Mouse (Mus musculus) spleen, adult 10 weeks (tissue): Measurements from ENCODE around the gene Olfr450. TPM values are rescaled to one million over a fixed set of nuclear protein-coding genes. Genes with fewer than 3 reads are reported as not detected.

ENCODE experiments used
- polyA plus RNA-seq: library from polyadenylated mRNA; stranded (reverse); fragments of 350-450 nt; fragmentation: Illumina TruSeq; extraction: RNeasy Lipid Tissue Mini Kit (QIAGEN cat#74804); gene quantifications from one replicate; pipeline ENCODE4 v1.2.3, GENCODE M21; 2015; ENCODE audit warnings: low replicate concordance; ENCODE audit not compliant: insufficient read depth

Olfr450 gene
- polyA plus RNA-seq = not detected

DNA sequence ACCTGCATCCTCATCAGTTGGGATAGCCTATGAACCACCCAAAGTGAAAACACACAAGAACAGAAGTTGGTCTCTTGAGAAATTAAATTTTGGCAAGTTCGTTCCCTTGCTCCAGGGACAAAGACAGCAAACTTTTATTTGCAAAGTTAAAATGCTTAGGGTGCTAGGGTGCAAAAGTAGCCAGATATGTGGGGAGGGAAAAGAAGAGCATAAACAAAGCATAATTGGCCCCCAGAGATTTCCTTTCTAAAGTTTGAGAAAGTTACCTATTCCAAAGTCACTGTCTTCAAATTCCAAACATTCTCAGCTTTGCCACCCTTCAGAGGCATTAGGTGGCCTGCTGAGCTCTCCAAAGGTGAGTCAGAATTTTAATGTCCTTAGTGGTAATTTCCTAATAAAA is at the start of gene Olfr450:
TSS of gene Olfr450 (plus strand) at position 301 of the 400 bp plus-strand sequence.

DNA sequence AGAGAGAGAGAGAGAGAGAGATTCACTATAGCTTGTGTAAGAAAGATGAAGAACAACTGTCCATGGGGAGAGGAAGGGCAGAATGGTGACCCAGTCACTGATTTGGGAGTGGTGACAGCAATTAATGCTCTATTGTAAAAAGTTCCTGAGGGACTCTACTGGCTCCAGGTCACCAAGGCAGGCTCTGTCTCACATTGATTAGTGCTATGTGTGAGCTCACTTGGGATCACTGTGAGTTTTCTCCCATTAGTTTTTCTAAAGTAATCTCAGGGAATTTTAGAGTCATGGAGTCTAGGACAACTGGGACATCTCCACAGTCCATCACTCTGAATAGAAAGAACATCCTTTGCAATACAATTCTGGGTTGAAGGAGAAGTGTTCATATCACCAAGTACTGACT is 26.9 kb upstream of the Olfr450 start, which contains the start of gene Olfr452:
TSS of gene Olfr452 (plus strand) at position 301 of the 400 bp plus-strand sequence.

GRCm38 (mm10) chr6:42834084-42834483 is 22.3 kb downstream of the Olfr450 start, which contains the start of gene Olfr449:
Gene Olfr449 (plus strand): TSS chr6:42834384.

Other genes with a start within 250 kb of the Olfr450 start
- gene Tcaf3, start 214.2 kb upstream of the Olfr450 start, polyA plus RNA-seq = not detected
- gene Tcaf2, start 166.7 kb upstream of the Olfr450 start, polyA plus RNA-seq = 1.8 TPM
- 8.8 TPM for gene Tcaf1, start 101.9 kb upstream of the Olfr450 start, polyA plus RNA-seq
- gene Olfr453, start 72.6 kb upstream of the Olfr450 start, polyA plus RNA-seq = not detected
- gene Olfr38, start 55.5 kb upstream of the Olfr450 start, polyA plus RNA-seq = not detected
- not detected for gene Olfr452, start 26.8 kb upstream of the Olfr450 start, polyA plus RNA-seq
- not detected for gene Olfr449, start 22.4 kb downstream of the Olfr450 start, polyA plus RNA-seq
- not detected for gene Olfr448, start 78.5 kb downstream of the Olfr450 start, polyA plus RNA-seq
- not detected for gene Olfr447, start 96.9 kb downstream of the Olfr450 start, polyA plus RNA-seq
- not detected for gene Olfr446, start 109.4 kb downstream of the Olfr450 start, polyA plus RNA-seq
- not detected for gene Olfr444, start 137.1 kb downstream of the Olfr450 start, polyA plus RNA-seq